Mouse (Mus musculus) hindbrain, embryonic 15.5 days (tissue): Measurements from ENCODE around the gene Gas1. TPM values are rescaled to one million over a fixed set of nuclear protein-coding genes. Genes with fewer than 3 reads are reported as not detected.

Experiments
- ATAC-seq: fragments of 200-750 bp; cut with Nextera tagmentation; 2 replicates; pipeline ENCODE4 v1.8.0; 2017; ENCODE audit warnings: low read depth, moderate number of reproducible peaks, moderate TSS enrichment; ENCODE audit not compliant: low FRiP score
- H3K27ac ChIP-seq: fragments of 300-500 bp; sonication (generic); replicated peaks from 2 replicates; pipeline ENCODE4 v1.5.1; 2015; ENCODE audit warnings: mild to moderate bottlenecking, inconsistent platforms
- H3K27me3 ChIP-seq: fragments of 300-500 bp; sonication (generic); 2 replicates; pipeline ENCODE4 v1.6.1; 2015; ENCODE audit warnings: control low read depth, inconsistent platforms
- H3K36me3 ChIP-seq: fragments of 300-500 bp; sonication (generic); 2 replicates; pipeline ENCODE4 v1.6.1; 2015; ENCODE audit warnings: control low read depth, inconsistent platforms
- H3K4me1 ChIP-seq: fragments of 300-500 bp; sonication (generic); replicated peaks from 2 replicates; pipeline ENCODE4 v1.6.1; 2015; ENCODE audit warnings: control low read depth, inconsistent platforms
- H3K4me2 ChIP-seq: fragments of 300-500 bp; sonication (generic); 2 replicates; pipeline ENCODE4 v1.6.1; 2015; ENCODE audit warnings: moderate library complexity, mild to moderate bottlenecking, inconsistent platforms
- H3K4me3 ChIP-seq: fragments of 300-500 bp; sonication (generic); 2 replicates; pipeline ENCODE4 v1.5.1; 2015; ENCODE audit warnings: mild to moderate bottlenecking, inconsistent platforms
- H3K9ac ChIP-seq: fragments of 300-500 bp; sonication (generic); 2 replicates; pipeline ENCODE4 v1.6.1; 2015; ENCODE audit warnings: inconsistent platforms
- H3K9me3 ChIP-seq: fragments of 300-500 bp; sonication (generic); 2 replicates; pipeline ENCODE4 v1.6.1; 2016; ENCODE audit warnings: control low read depth, inconsistent platforms
- WGBS: fragments of 180-500 bp; shearing (Covaris S2); methylation state at CpG from one replicate; pipeline ENCODE4 v1.1.7; 2015; 5-methylcytosine and 5-hydroxymethylcytosine counted together
- polyA plus RNA-seq: library from polyadenylated mRNA; unstranded; fragments of >200 nt; fragmentation: Nextera tagmentation; extraction: Ambion mirVana; gene quantifications from 2 replicates; pipeline ENCODE4 v1.2.1, GENCODE M21; 2015

Gene Gas1
- polyA plus RNA-seq, 1 experiment from 2014 or later, result 24.8 TPM

- ATAC-seq, result no peak
- Histone ChIP-seq H3K27ac (no peak overlapping the region), H3K4me1 (peaks cover 41% of the 10 kb centered on the region), H3K4me2 (no peak overlapping the region), H3K9me3 (no peaks in the 10 kb centered on the region), H3K9ac (no peak overlapping the region), H3K27me3 (peaks cover 10% of the 10 kb centered on the region; the same call in 1 of the 2 replicates), H3K36me3 (no peaks in the 10 kb centered on the region), H3K4me3 (no peak overlapping the region)
- 15% methylated on average over 7 of the region's 7 CpGs for whole genome bisulfite sequencing
Observed at GRCm38 (mm10) chr13:60172366-60173017, 4.7 kb downstream of the Gas1 start.

- H3K4me2 ChIP-seq, result no peak overlapping the region
Observed at GRCm38 (mm10) chr13:60171781-60172180, 5.4 kb downstream of the Gas1 start.

GRCm38 (mm10) chr13:60170898-60171715 is 6.1 kb downstream of the Gas1 start:
- Histone ChIP-seq H3K4me1 (peaks cover 39% of the 10 kb centered on the region), H3K9me3 (no peaks in the 10 kb centered on the region), H3K4me2 (no peak overlapping the region), H3K36me3 (no peaks in the 10 kb centered on the region), H3K4me3 (no peak overlapping the region), H3K27me3 (peaks cover 10% of the 10 kb centered on the region), H3K9ac (no peak overlapping the region), H3K27ac (no peak overlapping the region)
- 18% methylated on average over 21 of the region's 21 CpGs for WGBS
- ATAC-seq, result no peak

More at GRCm38 (mm10) chr13:60171781-60172180, 5.4 kb downstream of the Gas1 start:
- H3K27me3 ChIP-seq, result peaks cover 10% of the 10 kb centered on the region
- 38% methylated on average over 8 of the region's 8 CpGs for WGBS
- H3K27ac ChIP-seq, result no peak overlapping the region
- no peak overlapping the region for H3K9ac ChIP-seq
- no peaks in the 10 kb centered on the region for H3K36me3 ChIP-seq
- no peak overlapping the region for H3K4me3 ChIP-seq
- no peaks in the 10 kb centered on the region for H3K9me3 ChIP-seq
- no peak for ATAC-seq
- peaks cover 39% of the 10 kb centered on the region for H3K4me1 ChIP-seq

- Histone ChIP-seq H3K36me3 (no peaks in the 10 kb centered on the region), H3K27me3 (peaks cover 10% of the 10 kb centered on the region), H3K4me1 (peaks cover 27% of the 10 kb centered on the region), H3K4me2 (no peak overlapping the region), H3K4me3 (no peak overlapping the region), H3K9ac (no peak overlapping the region), H3K27ac (no peak overlapping the region), H3K9me3 (no peaks in the 10 kb centered on the region)
- 97% methylated on average over 2 of the region's 2 CpGs for WGBS
- no peak for ATAC-seq
Observed at GRCm38 (mm10) chr13:60169026-60169425, 8.1 kb downstream of the Gas1 start.

GRCm38 (mm10) chr13:60156294-60157126 is 20.7 kb downstream of the Gas1 start:
- Histone ChIP-seq H3K4me2 (peak overlapping the region; percentile 26), H3K9ac (no peak overlapping the region), H3K4me3 (no peak overlapping the region), H3K9me3 (no peaks in the 10 kb centered on the region), H3K27me3 (no peaks in the 10 kb centered on the region), H3K36me3 (no peaks in the 10 kb centered on the region), H3K27ac (no peak overlapping the region), H3K4me1 (peaks cover 8% of the 10 kb centered on the region)
- WGBS, result 14% methylated on average over 19 of the region's 19 CpGs
- ATAC-seq, result no peak

GRCm38 (mm10) chr13:60154170-60154569 is 23.0 kb downstream of the Gas1 start:
- peaks cover 8% of the 10 kb centered on the region for H3K4me1 ChIP-seq
- ATAC-seq, result no peak
- no peak overlapping the region for H3K4me3 ChIP-seq
- no peaks in the 10 kb centered on the region for H3K36me3 ChIP-seq
- H3K27me3 ChIP-seq, result no peaks in the 10 kb centered on the region
- H3K27ac ChIP-seq, result no peak overlapping the region
- H3K9me3 ChIP-seq, result no peaks in the 10 kb centered on the region
- 91% methylated on average over 3 of the region's 3 CpGs for WGBS
- H3K9ac ChIP-seq, result no peak overlapping the region
- H3K4me2 ChIP-seq, result no peak overlapping the region

- no peaks in the 10 kb centered on the region for H3K27me3 ChIP-seq
- no peak overlapping the region for H3K4me3 ChIP-seq
- ATAC-seq, result 0 out of 2 replicates have a peak, but pooled peaks have one; percentile 47
- H3K9ac ChIP-seq, result no peak overlapping the region
- H3K4me2 ChIP-seq, result no peak overlapping the region
- no peaks in the 10 kb centered on the region for H3K36me3 ChIP-seq
- 74% methylated on average over 3 of the region's 3 CpGs for WGBS
- H3K9me3 ChIP-seq, result no peaks in the 10 kb centered on the region
- peaks cover 19% of the 10 kb centered on the region for H3K4me1 ChIP-seq
- no peak overlapping the region for H3K27ac ChIP-seq
Observed at GRCm38 (mm10) chr13:60148235-60148634, 28.9 kb downstream of the Gas1 start.

GRCm38 (mm10) chr13:60147857-60148181 is 29.3 kb downstream of the Gas1 start:
- H3K4me2 ChIP-seq, result peak overlapping the region; percentile 59
- H3K36me3 ChIP-seq, result no peaks in the 10 kb centered on the region
- peak; percentile 43; the same call in 1 of the 2 replicates for ATAC-seq
- H3K27ac ChIP-seq, result peak overlapping the region; percentile 69
- no peaks in the 10 kb centered on the region for H3K27me3 ChIP-seq
- no peaks in the 10 kb centered on the region for H3K9me3 ChIP-seq
- no peak overlapping the region for H3K4me3 ChIP-seq
- peaks cover 19% of the 10 kb centered on the region for H3K4me1 ChIP-seq
- 42% methylated on average over 2 of the region's 2 CpGs for WGBS
- H3K9ac ChIP-seq, result no peak overlapping the region

- Histone ChIP-seq H3K4me1 (peaks cover 19% of the 10 kb centered on the region), H3K4me3 (peak overlapping the region; percentile 29), H3K36me3 (no peaks in the 10 kb centered on the region), H3K27ac (peak overlapping the region; percentile 69), H3K27me3 (no peaks in the 10 kb centered on the region), H3K9me3 (no peaks in the 10 kb centered on the region), H3K9ac (peak overlapping the region; percentile 33), H3K4me2 (peak overlapping the region; percentile 59)
- 2% methylated on average over 21 of the region's 21 CpGs for WGBS
- peak; percentile 48 for ATAC-seq
Observed at GRCm38 (mm10) chr13:60146994-60147856, 29.9 kb downstream of the Gas1 start.

GRCm38 (mm10) chr13:60146231-60146630 is 30.9 kb downstream of the Gas1 start:
- no peak overlapping the region for H3K4me2 ChIP-seq
- H3K4me1 ChIP-seq, result peaks cover 19% of the 10 kb centered on the region
- no peak overlapping the region for H3K4me3 ChIP-seq
- no peaks in the 10 kb centered on the region for H3K9me3 ChIP-seq
- 41% methylated on average over 3 of the region's 3 CpGs for WGBS
- ATAC-seq, result no peak
- no peak overlapping the region for H3K27ac ChIP-seq
- H3K27me3 ChIP-seq, result no peaks in the 10 kb centered on the region
- H3K9ac ChIP-seq, result no peak overlapping the region
- H3K36me3 ChIP-seq, result no peaks in the 10 kb centered on the region

- Histone ChIP-seq H3K9me3 (no peaks in the 10 kb centered on the region), H3K4me3 (no peak overlapping the region), H3K27ac (no peak overlapping the region), H3K9ac (no peak overlapping the region), H3K4me2 (no peak overlapping the region), H3K27me3 (no peaks in the 10 kb centered on the region), H3K36me3 (no peaks in the 10 kb centered on the region), H3K4me1 (no peaks in the 10 kb centered on the region)
- no peak for ATAC-seq
- WGBS, result 97% methylated on average over 4 of the region's 4 CpGs
Observed at GRCm38 (mm10) chr13:60136962-60137361, 40.2 kb downstream of the Gas1 start.
